Mouse (Mus musculus) heart, adult 2 months (tissue): ENCODE data around the gene Hacl1.

Source experiments
- CTCF ChIP-seq: fragments of 200-600 bp; IDR thresholded peaks from 2 replicates; pipeline ENCODE4 v1.8.1; 2022; ENCODE audit warnings: antibody characterized with exemption, mild to moderate bottlenecking, moderate library complexity
- EP300 ChIP-seq: fragments of 200-500 bp; IDR thresholded peaks from 2 replicates; pipeline ENCODE4 v1.6.1; 2011; ENCODE audit warnings: low read depth, low read length, control low read depth; ENCODE audit not compliant: insufficient read depth

GRCm38 (mm10) chr14:31574903-31575665 lies 66.0 kb downstream of the Hacl1 start:
- no peak for TF ChIP-seq CTCF
- TF ChIP-seq EP300 = no peak
